Mouse (Mus musculus) gastrocnemius, adult 18-20 months (tissue): ENCODE measurements around the gene Nefh. TPM values are rescaled to one million over a fixed set of nuclear protein-coding genes. Genes with fewer than 3 reads are reported as not detected.

Source experiments
- DNase-seq: peaks from one replicate; pipeline ENCODE4 v3.0.0; 2021; ENCODE audit warnings: low spot score
- long read RNA-seq, 2 experiments: library from polyadenylated mRNA; stranded (forward); transcript quantifications; one replicate each; pipeline ENCODE4 v2.0.0; 2021
- total RNA-seq, 2 experiments: library from RNA; stranded (reverse); gene quantifications; 2 replicates each; pipeline ENCODE4 v1.2.3; 2021

Nefh gene
- not detected for total RNA-seq
- long read RNA-seq, experiment 1, result 0 reads
- long read RNA-seq, experiment 2, result 0 reads

DNA sequence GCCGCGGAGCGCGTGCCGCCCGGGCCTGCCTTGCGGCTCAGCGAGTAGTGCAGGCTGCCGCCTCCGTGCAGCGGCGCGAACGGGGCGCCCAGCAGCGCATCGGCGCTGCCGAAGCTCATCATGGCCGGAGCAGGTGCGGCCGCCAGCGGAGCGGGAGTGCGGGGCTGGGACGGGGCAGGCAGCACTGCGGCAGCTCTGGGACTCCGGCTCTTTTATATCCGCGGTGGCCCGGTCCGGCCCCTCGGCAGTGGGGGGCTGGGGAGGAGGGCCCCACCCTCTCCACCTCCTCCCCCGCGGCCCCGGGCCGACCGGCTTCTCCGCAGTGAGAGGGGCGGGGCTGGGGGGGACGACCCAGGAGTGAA lies at the start of gene Nefh:
Gene Nefh, minus strand, starts transcription at position 252 of the 362 bp plus-strand sequence.
- no peak for DNase-seq

DNA sequence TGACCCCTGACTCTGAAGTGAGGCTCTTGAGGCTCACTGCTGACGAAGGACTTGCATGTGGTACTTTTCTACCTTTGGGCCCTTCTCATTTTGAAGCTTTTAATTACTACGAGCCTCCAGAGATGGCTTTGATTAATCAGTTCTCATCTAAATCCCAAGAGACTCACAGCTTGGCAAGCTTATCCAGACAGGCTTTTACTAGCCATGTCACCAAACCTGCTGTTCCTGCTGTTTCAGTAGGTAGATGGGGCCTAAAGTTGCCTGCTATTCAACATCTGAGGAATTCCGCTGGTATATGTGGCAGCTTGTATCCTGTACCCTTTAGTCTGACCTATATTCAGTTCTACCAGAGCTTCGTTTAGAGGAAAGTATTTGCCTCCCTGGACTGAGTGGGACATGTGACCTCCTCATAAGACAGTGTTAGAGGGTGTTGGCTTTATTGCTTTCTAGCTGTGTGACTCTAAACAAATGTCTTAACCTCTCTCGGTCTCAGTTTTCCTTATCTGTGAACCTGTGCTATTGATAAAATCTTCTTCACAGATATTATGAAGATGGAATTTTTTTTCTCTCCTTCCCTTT lies 48.8 kb upstream of the Nefh start:
- no peak for DNase-seq

DNA sequence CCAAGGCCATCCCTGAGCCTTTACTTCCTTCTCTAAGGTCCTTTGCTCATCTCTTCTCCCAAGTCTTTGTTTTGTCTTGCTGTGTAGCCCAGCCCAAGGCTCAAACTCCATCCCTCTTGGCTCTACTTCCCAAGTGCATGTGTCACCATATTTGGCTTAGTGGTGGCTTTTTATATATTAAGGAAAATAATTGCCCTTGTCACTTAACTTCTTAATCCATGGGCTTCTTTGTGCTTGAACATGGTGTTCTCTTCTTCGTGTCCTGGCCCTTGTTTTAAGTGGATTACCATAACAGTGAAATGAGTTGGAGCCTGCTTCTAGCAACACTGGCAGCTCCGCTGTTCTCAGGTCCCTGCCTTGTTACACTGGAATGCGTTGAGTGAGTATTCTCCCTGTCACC lies 47.8 kb upstream of the Nefh start:
- no peak for DNase-seq

DNA sequence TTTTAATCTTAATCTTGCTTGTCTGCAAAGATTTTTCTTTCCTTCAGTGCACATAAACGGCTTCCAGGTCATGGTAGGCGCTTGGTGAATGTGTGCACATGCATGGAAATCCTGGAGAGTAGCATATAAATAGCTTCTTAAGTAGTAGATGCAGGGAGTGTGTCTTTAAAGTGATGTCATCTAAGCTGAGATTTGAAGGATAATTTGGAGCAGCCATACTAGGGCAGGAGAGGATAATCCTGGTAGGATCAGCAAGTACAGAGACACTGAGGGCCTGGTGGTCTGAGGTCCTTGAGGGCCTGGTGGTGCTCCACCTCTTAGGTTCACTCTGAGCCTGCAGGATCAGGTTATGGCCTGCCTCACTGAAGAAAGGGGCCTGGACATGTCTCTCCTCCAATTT lies 44.6 kb upstream of the Nefh start:
- no peak for DNase-seq

DNA sequence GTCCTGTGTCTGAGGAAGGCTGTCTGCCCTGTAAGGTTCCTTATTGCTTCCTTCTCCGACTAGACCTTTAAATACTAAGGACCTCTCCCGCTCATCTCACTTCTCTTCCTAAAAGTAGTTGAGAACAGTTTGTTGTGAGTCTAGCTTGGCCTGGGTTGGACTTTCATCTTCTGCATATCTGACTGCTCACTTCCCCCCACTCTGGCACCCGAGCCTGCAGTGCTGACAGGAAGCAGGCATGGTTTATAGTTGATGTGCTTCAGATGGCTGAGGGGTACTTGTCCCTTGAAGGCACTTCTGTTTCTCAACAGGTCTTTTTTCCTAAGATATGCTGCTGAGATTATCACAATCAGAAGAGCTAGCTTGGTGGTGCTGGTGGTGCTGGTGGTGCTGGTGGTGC lies 41.3 kb upstream of the Nefh start:
- DNase-seq, result no peak

DNA sequence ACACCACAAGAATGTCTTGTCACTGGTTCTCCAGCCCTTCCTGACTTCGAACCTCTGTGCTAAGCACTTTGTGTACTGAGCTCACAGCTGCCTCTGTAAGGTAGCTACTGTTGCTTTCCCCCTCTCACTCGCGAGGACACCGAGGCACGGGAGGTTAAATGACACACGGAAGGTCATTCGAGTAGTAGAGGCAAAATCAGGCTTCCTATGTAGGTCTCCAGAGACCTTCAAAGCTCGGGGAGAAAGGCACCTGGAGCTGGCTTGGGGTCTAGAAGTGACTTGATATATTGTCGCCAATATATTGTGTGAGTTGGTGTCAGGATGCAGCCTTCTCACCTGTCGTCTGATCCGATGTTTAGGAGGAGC lies 39.6 kb upstream of the Nefh start:
- no peak for DNase-seq

DNA sequence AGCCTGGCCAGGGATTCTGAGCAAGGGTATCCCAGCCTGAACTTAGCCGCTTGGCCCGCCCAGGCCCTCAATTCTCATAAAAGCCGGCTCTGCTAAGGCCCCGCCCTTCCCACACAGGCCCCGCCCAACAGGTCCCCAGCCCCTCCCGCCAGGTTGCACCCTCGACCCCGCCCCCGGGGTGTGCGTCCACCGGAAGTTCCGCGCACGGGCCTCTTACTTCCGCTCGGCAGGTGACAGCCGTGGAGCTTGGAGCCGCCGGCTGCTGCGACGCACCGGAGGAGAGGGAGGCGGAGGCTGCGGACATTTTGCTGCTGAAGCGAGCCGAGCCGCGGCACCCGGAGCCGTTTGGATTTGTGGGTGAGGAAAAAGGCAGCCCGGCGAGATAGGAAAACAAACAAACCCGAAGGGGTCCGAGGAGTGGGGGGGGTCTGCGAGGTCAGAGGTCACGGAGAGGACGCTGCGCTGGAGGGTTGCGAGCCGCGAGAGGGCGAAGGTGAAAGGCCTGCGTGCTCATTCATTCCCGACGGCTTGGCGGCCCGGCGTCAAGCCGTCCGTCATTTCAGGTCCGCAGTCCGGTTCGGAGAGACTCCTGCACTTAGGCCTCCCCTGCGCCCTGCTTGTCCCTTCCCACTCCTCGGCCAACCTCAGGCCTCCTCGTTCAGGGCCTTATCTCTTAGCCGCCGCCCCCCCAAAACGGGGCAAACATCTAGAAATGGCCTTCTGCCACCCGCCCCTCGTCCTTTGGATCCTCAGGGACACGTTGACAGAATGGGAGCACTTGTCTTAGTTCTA lies 39.0 kb upstream of the Nefh start, which contains the start of gene Ap1b1:
Gene Ap1b1, plus strand, starts transcription at position 130 of the 792 bp plus-strand sequence.
- DNase-seq, result peak; percentile 91

DNA sequence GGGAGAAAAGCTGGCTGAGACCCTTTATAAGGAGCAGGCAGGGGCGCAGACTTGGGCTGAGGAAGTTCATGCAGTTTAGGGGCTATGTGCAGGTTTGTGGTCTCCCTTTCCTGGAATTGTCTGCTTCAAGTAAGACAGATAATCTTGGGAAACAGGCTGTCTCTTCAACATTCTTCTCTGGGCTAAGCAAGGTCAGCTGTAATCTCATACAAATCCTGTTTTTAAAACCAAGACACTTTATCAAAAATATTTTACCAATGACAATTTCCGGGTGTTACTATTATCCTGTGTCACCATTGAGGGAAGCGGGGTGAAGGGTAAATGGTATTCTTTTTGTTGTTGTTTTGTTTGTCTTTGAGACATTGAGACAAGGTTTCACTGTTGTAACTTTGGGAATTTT lies 36.9 kb upstream of the Nefh start:
- DNase-seq, result no peak

DNA sequence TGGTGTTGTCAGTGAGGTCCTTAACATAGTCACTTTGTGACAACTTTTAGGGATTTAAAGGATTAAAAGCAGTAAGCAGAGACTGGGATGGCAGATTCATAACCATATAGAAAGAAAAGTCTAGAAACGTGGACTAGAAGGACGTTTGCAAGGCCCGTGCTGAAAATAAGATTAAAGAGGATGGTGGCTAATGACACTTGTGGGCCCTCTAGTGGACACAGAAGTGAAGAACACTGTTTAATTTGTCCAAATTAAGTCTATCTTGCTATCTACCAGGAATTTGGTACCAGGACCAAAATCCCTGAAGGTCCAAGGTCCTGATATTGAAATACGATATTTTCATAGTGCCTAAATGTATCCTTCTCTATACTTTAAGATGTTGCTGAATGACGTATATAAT lies 36.4 kb upstream of the Nefh start:
- no peak for DNase-seq

DNA sequence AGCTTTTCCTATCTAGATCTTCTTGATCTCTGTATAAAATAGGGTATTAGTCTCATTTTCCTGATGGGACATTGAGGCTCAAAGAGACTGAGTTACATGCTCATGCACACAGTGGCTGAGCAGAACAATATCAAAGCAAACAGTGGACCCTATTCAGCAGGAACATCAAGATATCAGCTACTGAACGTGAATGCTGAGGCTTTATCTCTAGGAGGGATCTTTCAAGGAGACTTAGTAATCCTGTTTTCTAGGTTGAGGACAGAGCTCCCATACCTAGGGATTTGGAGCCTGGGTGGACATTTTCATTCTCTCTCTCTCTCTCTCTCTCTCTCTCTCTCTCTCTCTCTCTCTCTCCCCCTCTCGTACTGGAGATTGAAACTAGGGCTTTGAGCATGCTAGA lies 35.7 kb upstream of the Nefh start:
- DNase-seq, result no peak

DNA sequence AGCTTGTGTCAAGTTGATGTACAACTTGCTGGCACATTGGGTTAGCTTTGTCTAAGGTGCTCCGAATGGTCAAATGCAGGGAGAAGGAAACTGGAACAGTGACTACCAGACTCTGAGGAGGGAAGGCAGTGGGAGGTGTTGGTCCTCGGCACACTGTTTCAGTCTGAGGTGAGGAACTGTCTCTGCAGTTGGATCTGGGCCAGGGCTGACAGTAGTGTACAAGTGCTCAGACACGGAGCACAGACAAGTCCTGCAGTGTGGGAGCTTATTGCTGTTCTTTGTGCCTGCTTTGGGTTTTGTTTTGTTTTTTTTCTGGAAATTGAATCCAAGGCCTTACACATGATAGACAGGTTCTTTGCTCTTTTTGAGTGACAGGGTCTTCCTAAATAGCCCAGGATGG lies 35.1 kb upstream of the Nefh start:
- no peak for DNase-seq

DNA sequence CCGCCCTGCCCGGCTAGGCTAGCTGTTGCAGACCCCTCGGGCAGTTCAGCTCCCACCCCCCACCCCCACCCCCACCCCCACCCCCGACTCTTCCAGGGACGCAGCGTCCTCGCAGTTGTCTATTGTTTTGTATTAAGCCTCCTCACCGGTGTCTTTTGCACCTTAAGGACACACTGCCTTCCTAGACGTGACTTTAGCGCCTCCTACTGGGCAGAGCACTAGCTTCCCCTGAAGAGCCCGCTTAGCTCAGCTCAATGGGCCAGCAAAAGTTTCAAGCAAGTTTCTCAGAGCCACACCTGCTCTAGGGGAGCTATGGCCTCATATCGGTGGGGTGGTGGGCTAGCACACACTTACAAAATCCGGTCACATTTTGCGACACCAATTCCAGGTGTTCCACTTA lies 27.8 kb upstream of the Nefh start:
- peak; percentile 61 for DNase-seq

DNA sequence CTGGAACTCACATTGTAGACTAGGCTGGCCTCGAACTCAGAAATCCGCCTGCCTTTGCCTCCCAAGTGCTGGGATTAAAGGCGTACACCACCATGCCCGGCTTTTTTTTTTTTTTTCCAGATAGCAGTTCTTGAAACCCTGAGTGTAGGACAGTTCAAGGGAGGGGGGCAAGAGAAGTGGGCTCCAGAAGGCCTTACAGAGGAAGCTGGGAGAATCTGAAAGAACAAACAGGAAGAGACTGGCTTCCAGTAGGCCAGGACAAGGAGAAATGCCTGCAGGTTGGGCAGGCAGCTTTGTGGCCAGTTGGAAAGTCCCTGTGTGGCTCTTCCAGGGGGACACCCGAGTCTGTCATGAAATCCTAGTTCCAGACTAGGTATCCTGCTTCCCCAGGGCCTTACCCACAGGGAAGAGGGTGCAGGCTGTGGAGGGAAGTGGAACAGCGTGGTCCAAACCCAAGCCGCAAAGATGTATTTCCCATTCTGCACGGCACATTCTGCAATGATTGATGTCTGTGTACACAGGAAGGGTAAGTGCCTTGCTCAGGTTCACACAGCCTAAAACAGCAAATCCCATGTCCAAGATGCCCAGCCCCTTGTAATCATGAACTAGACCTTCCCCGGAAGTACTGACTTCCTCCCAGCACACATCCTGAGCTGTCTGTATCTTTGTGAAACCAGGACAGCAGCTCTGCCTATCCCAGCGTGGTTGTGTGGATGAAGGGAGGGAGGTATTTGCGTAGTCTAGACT lies 26.7 kb upstream of the Nefh start:
- no peak for DNase-seq

DNA sequence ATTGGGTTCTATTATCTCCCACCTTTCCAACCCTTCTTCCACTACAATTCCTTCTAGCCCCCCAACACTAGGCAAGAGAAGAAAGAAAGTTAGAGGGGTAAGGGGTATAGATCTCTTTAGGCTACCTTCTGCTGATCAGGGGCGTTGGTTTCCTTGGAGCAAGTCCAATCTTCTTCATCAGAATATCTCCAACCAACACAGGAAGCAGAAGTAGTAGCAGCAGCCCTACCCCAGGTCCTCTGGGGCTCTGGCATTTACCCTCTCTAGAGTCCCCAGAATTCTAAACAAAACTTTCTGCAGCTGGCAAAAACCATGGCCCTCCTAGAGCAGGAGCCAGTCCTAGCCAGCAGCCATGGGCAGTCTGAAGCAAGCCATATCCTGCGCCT lies 26.0 kb upstream of the Nefh start:
- no peak for DNase-seq

DNA sequence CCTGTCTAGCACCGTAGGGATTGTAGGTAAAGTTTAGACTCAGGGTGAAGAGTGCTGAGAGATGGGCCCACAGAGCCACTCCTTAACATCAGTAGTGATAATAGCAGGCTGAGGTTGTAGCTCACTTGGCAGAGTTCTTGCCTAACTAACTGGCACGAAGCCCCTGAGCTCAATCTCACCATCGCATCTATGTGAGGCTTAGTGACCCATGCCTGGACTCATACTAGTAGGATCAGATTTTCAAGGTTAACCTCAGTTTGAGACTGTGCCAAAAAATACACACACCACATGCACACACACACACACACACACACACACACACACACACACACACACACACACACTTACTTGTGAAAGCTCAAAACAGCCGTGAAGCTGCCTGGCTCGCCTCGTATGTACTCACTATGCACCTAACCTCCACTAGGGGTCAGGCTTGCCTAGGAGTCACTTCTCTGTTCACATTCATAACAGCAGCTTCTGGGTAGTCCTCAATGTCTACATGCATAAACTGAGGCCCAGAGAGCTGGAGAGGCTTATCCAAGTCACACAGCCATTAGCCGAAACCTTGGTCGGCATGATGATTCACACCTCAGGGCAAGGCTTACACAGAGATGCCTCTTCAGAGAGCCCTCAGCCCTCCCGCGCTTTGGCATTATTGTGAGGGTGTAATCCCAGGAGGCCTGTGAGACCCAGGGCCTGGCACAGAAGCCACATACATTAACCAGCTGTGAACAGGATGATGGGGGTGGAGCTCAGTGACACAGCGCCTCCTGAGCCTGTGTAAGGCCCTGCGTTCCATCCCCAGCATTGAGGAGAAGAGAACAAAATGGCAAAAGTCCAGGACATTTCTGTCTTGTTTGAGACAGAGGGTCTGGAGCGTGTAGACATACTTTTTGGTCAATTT lies 25.4 kb upstream of the Nefh start:
- peak; percentile 50 for DNase-seq

DNA sequence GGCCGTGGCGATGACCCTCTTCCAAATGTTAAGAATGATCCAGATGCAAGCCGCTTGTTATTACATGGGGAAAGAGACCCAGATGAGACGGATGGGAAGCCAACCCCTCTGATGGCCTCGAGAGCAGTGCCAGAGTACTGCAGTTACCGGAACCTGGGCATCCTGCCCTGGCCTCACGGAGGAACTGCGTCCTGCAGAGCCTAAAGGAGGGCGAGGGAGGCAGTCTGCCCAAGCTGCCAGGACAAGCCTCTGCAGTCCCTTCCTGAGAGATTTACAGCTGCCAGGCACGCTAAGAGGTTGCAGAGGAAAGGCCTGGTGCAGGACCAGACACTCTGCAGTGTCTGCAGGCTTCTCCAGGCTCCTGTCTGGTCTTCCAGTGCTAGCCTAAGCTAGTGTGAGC lies 20.5 kb upstream of the Nefh start:
- DNase-seq, result peak; percentile 33

DNA sequence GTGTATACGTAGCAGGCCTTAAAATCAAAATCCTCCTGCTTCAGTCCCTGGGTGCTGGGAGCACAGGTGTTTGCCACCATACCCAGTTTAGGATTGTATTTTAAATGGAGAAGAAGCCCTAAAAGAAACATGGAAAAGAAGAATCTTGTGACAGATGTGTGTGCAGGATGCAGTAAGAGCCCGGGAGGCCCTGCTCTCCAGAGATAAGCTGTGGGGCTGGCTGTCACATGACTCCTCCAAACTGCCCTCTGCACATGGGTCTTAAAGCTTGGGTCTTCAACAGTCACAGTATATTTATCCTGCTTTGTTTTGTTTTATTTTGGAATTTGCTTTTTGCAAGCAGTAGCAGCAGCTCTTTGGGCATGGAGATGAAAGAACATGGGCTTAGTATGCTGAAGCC lies 19.7 kb upstream of the Nefh start:
- DNase-seq, result no peak

DNA sequence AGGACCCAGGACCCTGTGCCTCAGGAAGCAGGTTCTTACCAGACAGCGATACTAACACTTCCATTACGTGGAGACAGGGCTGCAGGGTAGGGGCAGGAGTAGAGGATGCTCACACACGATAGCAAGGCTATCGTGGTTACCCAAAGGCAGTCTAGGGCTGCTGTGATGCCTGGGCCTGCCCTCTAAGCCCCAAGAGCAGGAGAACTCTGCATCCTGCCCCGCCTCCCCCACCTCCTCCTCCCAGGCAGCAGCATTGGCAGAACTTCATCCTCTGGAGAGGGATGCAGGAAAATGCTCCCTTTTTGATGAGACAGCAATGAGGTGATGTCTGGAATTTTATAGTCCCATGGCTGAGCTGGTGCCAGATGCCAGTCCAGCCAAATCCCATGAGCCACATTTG lies 19.0 kb upstream of the Nefh start:
- DNase-seq, result no peak

DNA sequence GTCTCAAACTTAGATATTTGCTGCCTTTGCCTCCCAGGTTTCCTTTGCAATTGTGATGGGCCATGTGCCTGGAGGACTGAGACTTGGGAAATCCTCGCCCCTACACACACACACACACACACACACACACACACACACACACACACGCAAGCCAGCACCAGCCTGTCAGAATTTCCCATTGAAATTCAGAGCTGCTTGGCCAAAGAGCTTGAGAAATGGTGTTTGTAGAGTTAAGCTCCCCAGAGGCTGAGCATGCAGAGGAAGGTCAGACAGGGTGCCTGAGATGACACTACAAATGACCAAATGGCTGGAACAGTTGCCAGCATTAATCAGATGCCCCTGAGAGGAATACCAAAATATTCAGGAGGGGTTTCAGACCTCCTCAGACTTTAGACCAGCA lies 18.5 kb upstream of the Nefh start:
- DNase-seq, result no peak

DNA sequence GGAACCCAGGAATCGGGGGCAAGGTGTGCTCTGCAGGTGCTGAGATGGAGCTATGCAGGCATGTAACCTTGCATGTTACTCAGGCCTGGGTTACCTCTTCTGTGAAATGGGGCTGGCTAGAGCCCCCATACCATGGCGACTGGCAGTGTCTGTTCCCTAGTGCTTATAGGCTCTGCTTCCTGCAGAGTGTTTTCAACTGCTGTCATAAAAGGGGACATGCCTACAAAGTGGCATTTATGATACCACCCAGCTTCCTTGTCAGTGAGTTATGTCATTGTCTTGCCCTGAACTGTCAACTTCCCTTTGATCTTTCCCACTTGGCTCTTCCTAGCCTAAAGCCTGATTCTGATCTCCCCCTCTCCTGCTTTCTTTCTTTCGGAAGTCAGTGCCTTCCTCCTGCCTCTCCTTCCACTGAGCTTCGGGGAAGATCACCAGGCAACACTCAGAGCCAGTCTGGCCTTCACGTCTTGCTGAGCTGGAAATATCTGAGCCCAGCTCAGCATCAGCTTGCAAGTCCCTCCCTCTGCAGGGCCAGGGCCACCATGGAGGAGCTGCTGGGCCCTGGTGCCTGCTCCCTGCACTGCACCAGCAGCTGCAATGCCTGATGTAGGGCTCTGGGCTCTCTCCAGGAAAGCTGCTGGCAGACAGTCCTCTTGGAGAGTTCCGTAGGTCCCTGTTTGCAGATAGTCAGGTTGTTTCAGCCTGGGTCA lies 15.4 kb upstream of the Nefh start:
- DNase-seq, result no peak

DNA sequence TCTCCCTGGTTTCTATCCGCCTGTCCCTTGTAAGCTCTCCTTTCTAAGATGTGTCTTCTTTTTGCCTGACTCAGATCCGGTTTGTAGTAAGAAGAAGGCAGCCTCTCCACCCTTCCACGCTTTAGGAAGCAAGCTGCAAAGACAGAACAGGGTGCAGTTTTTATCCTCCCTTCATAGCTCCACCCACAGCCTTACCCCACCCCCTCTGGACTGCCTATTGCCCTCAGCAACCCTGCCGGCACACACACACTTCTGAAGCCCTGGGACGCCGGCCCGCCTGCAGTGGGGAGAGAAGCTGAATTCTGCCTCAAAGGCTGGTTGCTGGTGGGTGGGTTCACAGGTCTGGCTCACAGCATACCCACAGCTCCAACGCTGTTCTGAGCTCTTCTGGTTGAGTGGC lies 6.1 kb upstream of the Nefh start:
- no peak for DNase-seq
